Mouse (Mus musculus): ENCODE measurements around the gene Mprip.

DNA sequence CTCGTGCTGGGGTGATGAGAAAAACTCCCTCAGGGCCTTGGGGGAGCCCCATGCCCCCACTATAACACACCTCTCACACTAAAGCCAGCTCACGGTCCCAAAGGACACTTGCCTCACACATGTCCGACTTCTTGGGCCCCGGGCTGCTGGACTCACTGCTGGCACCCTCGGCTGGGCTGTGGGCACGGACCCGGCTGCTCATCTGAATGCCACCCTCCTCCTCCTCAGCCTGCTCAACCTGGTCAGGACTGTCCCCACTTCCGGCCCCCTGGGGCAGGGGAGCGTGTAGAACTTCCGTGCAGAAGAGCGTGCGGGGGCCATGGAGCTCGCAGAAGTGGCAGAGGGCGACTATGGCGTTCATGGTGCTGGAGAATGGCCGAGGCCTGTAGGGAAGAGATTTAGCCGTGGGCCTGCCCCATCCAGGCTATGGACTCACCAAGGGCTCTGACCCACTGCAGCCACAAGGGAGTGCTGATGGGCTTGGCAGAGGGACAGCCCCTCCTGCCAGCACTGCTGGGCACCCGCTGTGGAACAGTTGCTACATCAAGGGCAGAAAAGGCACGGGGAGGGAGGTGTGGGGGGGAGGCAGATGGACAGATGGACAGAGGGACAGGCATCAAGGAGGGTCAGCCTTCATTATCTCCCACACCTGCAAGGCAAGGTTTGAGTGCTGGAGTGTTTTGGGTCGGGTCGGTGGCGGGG is 143.5 kb downstream of the Mprip start:
- no peak for TF ChIP-seq CTCF (IDR thresholded peaks at IDR 0.05; ENCODE audit: low read depth)
- no peak for TF ChIP-seq EP300 (IDR thresholded peaks at IDR 0.05; ENCODE audit: low read depth)
